Mouse (Mus musculus): ENCODE measurements around the gene Aftph.

GRCm38 (mm10) chr11:20643161-20643560, 98.2 kb downstream of the Aftph start:
- TF ChIP-seq CTCF (IDR thresholded peaks at IDR 0.05; ENCODE audit: control insufficient read depth, insufficient read depth, insufficient read length), result no peak
- no peak for TF ChIP-seq USF1 (IDR thresholded peaks at IDR 0.05; ENCODE audit: low read depth)
- no peak for TF ChIP-seq MAX (IDR thresholded peaks at IDR 0.05)
- no peak for TF ChIP-seq MYOG (IDR thresholded peaks at IDR 0.05; ENCODE audit: control insufficient read depth, extremely low read depth, insufficient read length)
- no peak for TF ChIP-seq CEBPB (IDR thresholded peaks at IDR 0.05; ENCODE audit: low read depth)
- TF ChIP-seq MYOD1 (IDR thresholded peaks at IDR 0.05; ENCODE audit: control insufficient read depth, insufficient read length, low read depth), result no peak
